Mouse (Mus musculus): ENCODE data around the gene Fam32a. TPM values are rescaled to one million over a fixed set of nuclear protein-coding genes. Genes with fewer than 3 reads are reported as not detected.
A peak's percentile ranks its signal among the peaks of the same experiment; 100 is the strongest.

Fam32a gene
- 47.5 and 52.6 TPM in 2 replicates for total RNA-seq (2014; fragmentation: Nextera tagmentation)
- total RNA-seq (2017): 42.1 and 42.9 TPM in 2 replicates

DNA sequence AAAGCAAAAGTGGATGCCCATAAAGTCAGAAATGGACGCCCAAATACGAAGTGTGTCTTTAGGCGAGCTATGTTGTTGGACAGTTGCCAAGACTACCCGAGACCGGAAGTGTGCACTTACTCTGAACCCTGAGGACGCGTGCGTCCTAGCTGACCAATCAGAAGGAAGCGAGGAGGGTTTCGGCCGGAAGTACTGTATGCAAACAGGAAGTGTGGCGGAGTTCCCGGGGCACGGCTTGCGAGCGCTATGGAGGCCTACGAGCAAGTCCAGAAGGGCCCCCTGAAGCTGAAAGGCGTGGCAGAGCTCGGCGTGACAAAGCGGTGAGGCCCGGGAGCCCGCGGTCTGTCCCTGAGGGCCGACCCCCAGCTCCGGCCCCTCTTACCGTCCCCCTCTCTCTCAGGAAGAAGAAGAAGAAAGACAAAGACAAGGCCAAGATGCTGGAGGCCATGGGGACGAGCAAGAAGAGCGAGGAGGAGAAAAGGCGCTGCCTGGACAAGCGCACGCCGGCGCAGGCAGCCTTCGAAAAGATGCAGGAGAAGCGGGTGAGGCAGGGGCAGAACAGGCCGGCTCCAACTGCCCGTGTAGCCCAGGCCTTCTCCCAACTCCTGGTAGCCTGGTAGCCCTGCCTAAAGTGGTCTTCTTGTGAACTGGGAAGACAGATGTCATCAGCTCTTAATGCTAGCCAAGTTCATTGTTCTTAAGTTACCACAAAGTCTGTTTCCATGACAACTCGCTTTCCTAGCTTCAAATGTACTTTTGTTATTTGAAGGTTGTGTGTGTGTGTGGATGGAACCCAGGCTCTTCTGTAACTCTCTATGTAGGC lies at the start of gene Fam32a:
TSS of gene Fam32a (plus strand) at position 190 of the 823 bp plus-strand sequence.
- peak; percentile 87 for ATAC-seq (replicated peaks; ENCODE audit: poor library complexity, severe bottlenecking)

DNA sequence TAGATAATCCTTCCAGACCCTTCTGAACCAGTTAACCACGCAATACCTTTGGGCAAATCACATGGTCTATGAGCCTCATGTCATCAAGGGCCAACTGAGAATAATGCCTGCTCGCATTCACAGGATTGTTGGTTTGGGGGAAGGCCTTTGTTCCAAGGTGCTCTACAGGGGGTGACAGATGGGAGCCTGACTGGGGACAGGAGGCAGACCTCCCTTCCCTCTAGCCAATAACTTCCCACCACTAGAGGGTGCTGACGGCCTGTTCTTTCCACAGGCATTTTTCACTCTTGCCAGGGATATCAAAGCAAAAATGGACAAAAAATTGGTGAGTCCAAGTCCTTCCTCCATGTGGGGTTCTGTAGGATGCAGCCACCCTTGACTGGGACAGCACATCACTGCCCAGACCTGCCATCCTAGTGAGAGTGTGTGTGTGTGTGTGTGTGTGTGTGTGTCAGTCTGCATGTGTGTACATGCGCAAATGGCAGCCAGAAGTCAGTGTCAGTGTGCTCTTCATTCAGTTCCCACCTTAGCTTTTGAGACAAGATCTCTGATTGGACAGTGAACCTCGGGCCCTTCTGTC lies 42.1 kb upstream of the Fam32a start:
- peak; percentile 82 for ATAC-seq (replicated peaks; ENCODE audit: poor library complexity, severe bottlenecking)

GRCm38 (mm10) chr8:72183554-72184202 lies 35.9 kb upstream of the Fam32a start:
- peak; percentile 88 for ATAC-seq (replicated peaks; ENCODE audit: poor library complexity, severe bottlenecking)

DNA sequence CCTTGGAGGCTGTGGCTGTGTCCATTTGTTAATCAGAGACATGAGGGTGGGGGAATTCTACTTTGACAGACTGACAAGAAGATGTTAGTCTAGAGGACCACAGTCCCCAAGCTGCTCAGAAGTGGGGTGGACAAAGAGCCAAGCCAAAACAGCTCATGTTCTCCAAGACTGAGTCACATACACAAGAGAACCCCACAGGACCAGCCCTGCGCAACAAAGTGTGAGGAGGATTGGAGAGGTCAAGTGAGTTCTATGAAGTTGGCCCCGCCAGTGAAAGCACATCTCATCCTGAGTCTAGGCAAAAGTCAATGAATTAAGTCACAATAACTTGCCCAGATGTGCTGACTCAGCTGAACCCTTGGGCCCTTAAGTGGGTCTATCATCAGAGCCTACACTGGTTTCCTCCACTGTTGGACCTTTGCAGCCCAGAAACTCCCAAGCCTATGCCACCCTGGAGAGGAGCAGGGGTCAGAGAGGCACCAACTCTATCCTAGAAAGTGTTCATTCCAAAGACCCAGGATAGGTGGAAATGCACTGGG lies 31.7 kb upstream of the Fam32a start:
- ATAC-seq (replicated peaks; ENCODE audit: poor library complexity, severe bottlenecking): no peak

GRCm38 (mm10) chr8:72189417-72190214 lies 29.9 kb upstream of the Fam32a start, which contains the start of gene Hsh2d:
Hsh2d (plus strand) TSS chr8:72189638.
- peak; percentile 90 for ATAC-seq (replicated peaks; ENCODE audit: poor library complexity, severe bottlenecking)

- peak; percentile 70 for ATAC-seq (replicated peaks; ENCODE audit: poor library complexity, severe bottlenecking)
These were observed 29.4 kb upstream of the Fam32a start for GRCm38 (mm10) chr8:72190215-72190539.

DNA sequence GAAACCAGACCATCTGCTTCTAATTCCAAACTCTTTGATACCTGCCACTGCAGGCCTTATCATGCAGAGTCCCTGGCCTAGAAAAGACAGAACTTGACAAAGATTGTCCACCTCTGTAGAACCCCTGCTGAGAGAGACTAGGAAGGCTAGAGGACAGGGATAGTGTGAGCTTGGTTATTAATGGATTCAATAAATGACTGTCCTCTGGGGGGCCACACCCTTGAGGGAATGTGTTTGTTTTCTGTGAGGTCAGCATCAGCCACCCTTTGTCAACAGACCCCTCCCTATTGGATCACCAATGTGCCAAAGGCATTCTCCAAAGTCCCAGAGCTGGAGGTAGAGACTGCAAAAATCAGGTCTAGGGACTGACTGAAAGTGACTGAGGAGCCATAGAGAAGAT lies 27.5 kb upstream of the Fam32a start:
- ATAC-seq (replicated peaks; ENCODE audit: poor library complexity, severe bottlenecking): no peak

GRCm38 (mm10) chr8:72197997-72198396 lies 21.5 kb upstream of the Fam32a start:
- peak; percentile 53 for ATAC-seq (replicated peaks; ENCODE audit: poor library complexity, severe bottlenecking)

GRCm38 (mm10) chr8:72208582-72208981 lies 10.9 kb upstream of the Fam32a start:
- ATAC-seq (replicated peaks; ENCODE audit: poor library complexity, severe bottlenecking): peak; percentile 64

DNA sequence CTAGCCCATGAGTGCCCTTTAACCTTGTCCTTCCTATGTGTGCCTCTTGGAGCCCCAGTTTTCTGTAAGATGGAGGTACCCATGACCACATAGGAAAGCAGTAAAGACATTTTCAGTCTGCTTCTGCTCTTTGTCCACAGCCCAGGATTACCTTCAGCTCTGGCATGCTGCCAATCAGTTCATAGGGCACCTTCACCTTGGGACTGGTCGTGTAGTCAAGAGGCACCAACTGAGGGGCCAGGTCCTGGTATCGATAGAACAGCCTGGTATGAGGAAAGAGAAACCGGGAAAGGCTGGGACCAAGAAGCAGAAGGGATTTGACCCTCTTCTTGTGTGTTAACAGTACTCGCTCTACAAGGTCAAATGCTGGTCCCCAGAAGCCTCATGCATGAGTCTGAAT lies 9.3 kb upstream of the Fam32a start:
- no peak for ATAC-seq (replicated peaks; ENCODE audit: poor library complexity, severe bottlenecking)

DNA sequence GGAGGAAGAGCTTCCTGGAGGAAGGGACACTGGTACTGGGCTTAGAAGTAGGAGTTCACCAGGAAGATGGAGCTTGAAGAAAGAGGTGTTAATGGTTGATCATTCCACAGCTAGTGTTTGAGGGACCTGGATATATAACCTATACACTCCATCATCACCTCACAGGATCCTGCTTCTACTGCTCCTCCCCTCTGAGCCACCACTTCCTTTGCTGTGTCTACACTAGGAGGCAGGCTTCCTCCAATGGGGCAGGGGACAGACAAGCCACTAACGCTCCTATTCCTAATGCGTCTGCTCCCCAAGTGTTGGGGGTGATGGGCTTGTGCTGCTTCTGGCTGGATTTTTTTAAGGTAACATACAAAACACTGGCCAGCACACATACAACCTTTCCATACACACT lies 8.8 kb upstream of the Fam32a start:
- no peak for ATAC-seq (replicated peaks; ENCODE audit: poor library complexity, severe bottlenecking)

DNA sequence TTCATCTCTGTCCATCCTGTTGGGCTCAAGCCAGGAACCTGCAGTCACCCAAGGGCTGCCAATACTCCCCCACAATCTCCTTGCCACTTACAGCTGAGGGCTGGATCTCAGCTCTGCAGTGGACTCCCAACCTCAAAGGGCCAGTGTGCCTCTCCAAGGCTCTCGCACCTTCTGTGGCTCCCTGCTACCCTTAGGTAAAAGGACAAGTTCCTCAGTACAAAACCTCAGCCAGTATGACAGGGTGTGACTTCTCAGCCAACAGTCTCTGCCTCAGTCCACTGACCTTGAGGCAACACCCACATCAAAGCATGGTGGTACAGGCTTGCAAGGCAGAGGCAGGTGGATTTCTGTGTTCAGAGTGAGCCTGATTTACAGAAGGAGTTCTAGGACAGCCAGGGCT lies 7.7 kb upstream of the Fam32a start:
- no peak for ATAC-seq (replicated peaks; ENCODE audit: poor library complexity, severe bottlenecking)

GRCm38 (mm10) chr8:72212751-72213150 lies 6.8 kb upstream of the Fam32a start, which contains the start of gene Cib3:
Cib3 (minus strand) TSS chr8:72212837.
- ATAC-seq (replicated peaks; ENCODE audit: poor library complexity, severe bottlenecking): no peak

GRCm38 (mm10) chr8:72213536-72213935 lies 6.0 kb upstream of the Fam32a start, which contains the start of gene Gm11034:
Gm11034 (minus strand) TSS chr8:72213636.
- no peak for ATAC-seq (replicated peaks; ENCODE audit: poor library complexity, severe bottlenecking)

DNA sequence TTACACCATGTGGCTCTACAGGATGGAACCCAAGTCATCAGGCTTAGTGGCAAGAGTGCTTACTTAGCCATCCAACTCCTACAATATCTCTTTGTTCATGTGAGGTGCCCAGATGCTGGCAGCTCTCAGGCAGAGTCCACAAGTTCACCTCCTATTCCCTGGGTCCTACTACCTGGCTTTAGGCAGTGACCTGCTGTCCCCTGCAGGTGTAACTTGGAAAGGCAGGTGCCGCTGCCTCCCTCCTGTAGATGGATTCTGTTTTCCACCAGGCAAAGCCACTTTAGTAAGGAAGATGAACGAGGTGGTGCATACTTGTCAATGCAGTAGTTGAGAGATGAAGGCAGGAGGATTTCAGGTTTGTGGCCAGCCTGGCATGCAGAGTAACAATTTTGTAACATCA lies 4.5 kb upstream of the Fam32a start:
- ATAC-seq (replicated peaks; ENCODE audit: poor library complexity, severe bottlenecking): no peak

GRCm38 (mm10) chr8:72215871-72216270 lies 3.7 kb upstream of the Fam32a start:
- peak; percentile 80 for ATAC-seq (replicated peaks; ENCODE audit: poor library complexity, severe bottlenecking)

- no peak for ATAC-seq (replicated peaks; ENCODE audit: poor library complexity, severe bottlenecking)
These were observed 569 bp upstream of the Fam32a start for GRCm38 (mm10) chr8:72218781-72219540.

DNA sequence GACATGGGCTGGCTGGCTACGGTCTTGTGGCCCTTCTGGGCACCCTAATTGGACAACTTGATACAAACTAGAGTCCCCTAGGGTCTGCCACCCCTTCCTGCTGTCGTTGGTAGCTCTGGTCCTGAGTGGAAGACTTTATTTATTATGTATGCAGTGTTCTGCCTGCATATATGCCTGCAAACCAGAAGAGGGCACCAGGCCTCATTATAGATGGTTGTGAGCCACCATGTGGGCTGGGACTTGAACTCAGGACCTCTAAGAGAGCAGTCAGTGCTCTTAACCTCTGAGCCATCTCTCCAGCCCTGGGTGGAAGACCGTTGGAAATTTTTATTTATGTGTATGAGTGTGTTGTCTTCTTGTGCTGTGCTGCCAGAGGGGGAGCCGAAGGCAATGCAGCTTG lies 1.2 kb downstream of the Fam32a start:
- no peak for ATAC-seq (replicated peaks; ENCODE audit: poor library complexity, severe bottlenecking)

GRCm38 (mm10) chr8:72222656-72223055 lies 3.1 kb downstream of the Fam32a start:
- no peak for ATAC-seq (replicated peaks; ENCODE audit: poor library complexity, severe bottlenecking)

Data from granulocyte monocyte progenitor cell, adult 5-6 weeks (primary cell).